Mouse (Mus musculus): ENCODE data around the gene Cdc6. TPM values are rescaled to one million over a fixed set of nuclear protein-coding genes. Genes with fewer than 3 reads are reported as not detected.

Gene Cdc6
- total and polyA plus RNA-seq, 3 experiments, result 47.4 to 99.3 (median 81.3) TPM

DNA sequence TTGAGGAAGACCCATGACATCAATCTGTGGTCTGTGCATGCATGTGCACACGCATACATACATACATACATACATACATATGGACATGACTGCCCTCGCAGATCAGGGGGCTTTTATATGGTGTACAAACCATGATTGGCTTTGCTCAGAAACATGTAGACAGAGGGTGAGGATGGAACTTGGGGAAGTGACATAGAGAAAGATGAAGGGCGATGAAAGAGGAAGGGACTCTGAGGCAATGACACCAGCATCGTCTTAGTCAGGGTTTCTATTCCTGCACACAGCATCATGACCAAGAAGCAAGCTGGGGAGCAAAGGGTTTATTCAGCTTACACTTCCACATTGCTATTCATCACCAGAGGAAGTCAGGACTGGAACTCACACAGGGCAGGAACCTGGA lies 18.5 kb upstream of the Cdc6 start:
- Histone ChIP-seq H3K4me3 (replicated peaks in 1 of 3; ENCODE audit: low read depth in 2 of 3, low read length in 2 of 3, poor library complexity in 1 of 3) (no peak overlapping the region), H3K9ac (ENCODE audit: insufficient read depth, low read depth) (no peak overlapping the region), H3K27me3 (replicated peaks) (no peaks in the 10 kb centered on the region), H3K36me3 (replicated peaks in 1 of 2; ENCODE audit: control insufficient read depth in 1 of 2, insufficient read depth in 1 of 2, low read length in 1 of 2) (peaks cover 76 to 97% of the 10 kb centered on the region in 2 experiments), H3K4me1 (ENCODE audit: control insufficient read depth in 1 of 2, insufficient read depth in 2 of 2) (peaks cover 0 to 4% of the 10 kb centered on the region in 2 experiments; a peak in 1 of 4 replicates), H3K4me2 (ENCODE audit: insufficient read depth, low read depth, poor library complexity, severe bottlenecking) (no peak overlapping the region), H3K9me3 (replicated peaks; ENCODE audit: low read length) (peaks cover 4% of the 10 kb centered on the region), H3K27ac (ENCODE audit: insufficient read depth, low read depth) (no peak overlapping the region), H3K79me2 (replicated peaks; ENCODE audit: control insufficient read depth, extremely low read depth, insufficient read depth, poor library complexity, severe bottlenecking) (no peaks in the 10 kb centered on the region)
- no peak for DNase-seq (ENCODE audit: extremely low read depth)
- dilution Hi-C loops (cut with MboI; ENCODE audit: extremely low pct_ligation_motif_present, extremely low pct_unique_long_range_greater_than_20kb, low sequenced_read_pairs), result no loop called here
- in situ Hi-C loops (cut with MboI; ENCODE audit: low pct_ligation_motif_present, low pct_unique_long_range_greater_than_20kb, low sequenced_read_pairs), result no loop called here
- no peak for TF ChIP-seq ZMIZ1 (IDR thresholded peaks at IDR 0.05; ENCODE audit: low read depth, low read length)
- TF ChIP-seq MAFK (IDR thresholded peaks at IDR 0.05; ENCODE audit: insufficient replicate concordance, low read length), result no peak
- TF ChIP-seq EP300 (IDR thresholded peaks at IDR 0.05; ENCODE audit: low read length), result no peak
- no peak for TF ChIP-seq MXI1 (IDR thresholded peaks at IDR 0.05; ENCODE audit: low read depth, low read length)
- no peak for TF ChIP-seq USF2 (conservative IDR thresholded peaks at IDR 0.05; ENCODE audit: low read depth, low read length)
- no peak for TF ChIP-seq RCOR1 (conservative IDR thresholded peaks at IDR 0.05; ENCODE audit: low read depth, low read length)
- no peak for TF ChIP-seq NRF1 (IDR thresholded peaks at IDR 0.05; ENCODE audit: low read depth, low read length)

DNA sequence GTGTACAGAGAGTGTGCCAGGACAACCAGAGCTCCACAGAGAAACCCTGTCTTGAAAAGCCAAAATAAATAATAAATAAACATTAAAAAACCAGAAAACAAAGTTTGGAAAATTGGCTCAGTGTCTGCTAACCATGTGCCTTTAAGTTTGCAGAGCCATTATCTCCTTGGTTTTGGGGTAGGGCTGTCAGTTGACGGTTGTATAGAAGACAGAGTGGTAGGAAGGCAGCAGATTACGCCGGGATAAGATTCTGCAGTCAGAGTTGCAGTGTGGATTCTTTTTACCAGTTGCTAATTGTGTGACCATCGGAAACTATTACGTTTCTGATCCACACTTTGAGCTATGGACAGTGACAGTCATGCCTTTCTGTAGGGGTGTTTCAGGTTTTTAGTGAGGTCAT lies 17.6 kb upstream of the Cdc6 start:
- DNase-seq (ENCODE audit: extremely low read depth), result no peak
- Histone ChIP-seq H3K4me2 (ENCODE audit: insufficient read depth, low read depth, poor library complexity, severe bottlenecking) (no peak overlapping the region), H3K4me1 (ENCODE audit: control insufficient read depth in 1 of 2, insufficient read depth in 2 of 2) (peaks cover 0 to 4% of the 10 kb centered on the region in 2 experiments; a peak in 1 of 4 replicates), H3K4me3 (replicated peaks in 1 of 3; ENCODE audit: low read depth in 2 of 3, low read length in 2 of 3, poor library complexity in 1 of 3) (no peak overlapping the region), H3K27me3 (replicated peaks) (no peaks in the 10 kb centered on the region), H3K36me3 (replicated peaks in 1 of 2; ENCODE audit: control insufficient read depth in 1 of 2, insufficient read depth in 1 of 2, low read length in 1 of 2) (peaks cover 81 to 94% of the 10 kb centered on the region in 2 experiments), H3K9me3 (replicated peaks; ENCODE audit: low read length) (peaks cover 4% of the 10 kb centered on the region), H3K79me2 (replicated peaks; ENCODE audit: control insufficient read depth, extremely low read depth, insufficient read depth, poor library complexity, severe bottlenecking) (no peaks in the 10 kb centered on the region), H3K27ac (ENCODE audit: insufficient read depth, low read depth) (no peak overlapping the region), H3K9ac (ENCODE audit: insufficient read depth, low read depth) (no peak overlapping the region)
- TF ChIP-seq TCF12 (IDR thresholded peaks at IDR 0.05; ENCODE audit: low read depth, low read length) (no peak), SIN3A (IDR thresholded peaks at IDR 0.05; ENCODE audit: low read length) (no peak), CHD2 (IDR thresholded peaks at IDR 0.05; ENCODE audit: low read length) (no peak), MAX (IDR thresholded peaks at IDR 0.05; ENCODE audit: low read length) (no peak), EP300 (IDR thresholded peaks at IDR 0.05; ENCODE audit: low read length) (no peak), CTCF (conservative IDR thresholded peaks at IDR 0.05 in 1 of 2, IDR thresholded peaks at IDR 0.05 in 1 of 2; ENCODE audit: low read depth in 2 of 2, low read length in 2 of 2) (no peak), NELFE (IDR thresholded peaks at IDR 0.05; ENCODE audit: low read depth, low read length) (no peak), HCFC1 (IDR thresholded peaks at IDR 0.05; ENCODE audit: low read depth, low read length) (no peak), SMC3 (IDR thresholded peaks at IDR 0.05; ENCODE audit: low read depth, low read length) (no peak), JUN (IDR thresholded peaks at IDR 0.05; ENCODE audit: insufficient read depth, low read depth, low read length) (no peak), E2F4 (IDR thresholded peaks at IDR 0.05; ENCODE audit: insufficient replicate concordance, low read depth, low read length) (no peak), PAX5 (IDR thresholded peaks at IDR 0.05; ENCODE audit: low read length) (no peak), ZC3H11A (IDR thresholded peaks at IDR 0.05; ENCODE audit: low read depth, low read length) (no peak), POLR2AphosphoS2 (IDR thresholded peaks at IDR 0.05; ENCODE audit: low read depth, low read length) (no peak), ZKSCAN1 (IDR thresholded peaks at IDR 0.05; ENCODE audit: borderline replicate concordance, low read depth, low read length) (no peak), UBTF (IDR thresholded peaks at IDR 0.05; ENCODE audit: low read depth, low read length) (no peak)
- dilution Hi-C loops (cut with MboI; ENCODE audit: extremely low pct_ligation_motif_present, extremely low pct_unique_long_range_greater_than_20kb, low sequenced_read_pairs), result no loop called here
- in situ Hi-C loops (cut with MboI; ENCODE audit: low pct_ligation_motif_present, low pct_unique_long_range_greater_than_20kb, low sequenced_read_pairs), result no loop called here
